Mouse (Mus musculus): ENCODE data around the gene Tpk1.
A peak's percentile ranks its signal among the peaks of the same experiment; 100 is the strongest.

Gene Tpk1

DNA sequence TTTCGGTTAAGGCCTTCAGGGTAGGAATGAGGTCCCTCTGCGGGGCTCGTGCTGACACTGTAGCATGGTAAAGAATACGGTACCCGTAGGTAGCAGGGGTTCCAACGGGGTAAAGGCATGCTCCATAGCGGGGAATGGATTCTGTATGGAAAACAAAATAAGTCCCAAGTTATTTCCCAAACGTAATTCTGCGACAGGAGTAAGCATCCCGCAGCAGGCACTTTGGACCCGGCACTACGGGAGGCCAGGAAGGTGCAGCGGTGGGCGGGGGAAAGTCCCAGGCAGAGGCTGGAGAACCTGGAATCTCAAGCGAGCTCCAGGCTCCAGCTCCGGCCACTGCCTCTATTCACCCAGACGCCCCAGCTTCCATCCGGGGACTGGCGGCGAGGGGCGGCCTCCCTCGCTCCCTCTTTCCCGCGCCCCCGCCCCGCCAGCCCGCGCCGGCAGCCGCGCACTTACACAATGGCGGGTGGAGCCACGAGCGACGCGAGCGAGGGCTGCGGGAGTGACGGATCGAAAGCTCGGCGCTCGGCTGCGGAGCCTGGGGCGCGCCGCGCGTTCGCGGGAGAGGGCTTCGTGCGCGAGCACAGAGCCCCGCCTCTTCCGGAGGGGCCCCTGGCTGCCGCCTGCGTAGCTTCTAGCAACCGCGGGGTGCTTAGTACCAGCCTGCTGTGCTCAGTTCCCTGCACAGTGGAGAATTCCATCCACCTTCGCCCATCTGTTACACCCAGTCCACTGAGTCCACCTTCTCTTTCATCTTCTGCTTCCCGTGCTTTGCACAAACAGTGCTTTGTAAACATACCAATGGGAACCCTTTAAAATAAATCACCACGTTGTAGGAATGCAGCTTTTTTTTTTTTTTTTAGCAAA is at the start of gene Tpk1:
Gene Tpk1 (minus strand): TSS at position 602 of the 870 bp plus-strand sequence.
- DNase-seq = peak; percentile 95 to 97

DNA sequence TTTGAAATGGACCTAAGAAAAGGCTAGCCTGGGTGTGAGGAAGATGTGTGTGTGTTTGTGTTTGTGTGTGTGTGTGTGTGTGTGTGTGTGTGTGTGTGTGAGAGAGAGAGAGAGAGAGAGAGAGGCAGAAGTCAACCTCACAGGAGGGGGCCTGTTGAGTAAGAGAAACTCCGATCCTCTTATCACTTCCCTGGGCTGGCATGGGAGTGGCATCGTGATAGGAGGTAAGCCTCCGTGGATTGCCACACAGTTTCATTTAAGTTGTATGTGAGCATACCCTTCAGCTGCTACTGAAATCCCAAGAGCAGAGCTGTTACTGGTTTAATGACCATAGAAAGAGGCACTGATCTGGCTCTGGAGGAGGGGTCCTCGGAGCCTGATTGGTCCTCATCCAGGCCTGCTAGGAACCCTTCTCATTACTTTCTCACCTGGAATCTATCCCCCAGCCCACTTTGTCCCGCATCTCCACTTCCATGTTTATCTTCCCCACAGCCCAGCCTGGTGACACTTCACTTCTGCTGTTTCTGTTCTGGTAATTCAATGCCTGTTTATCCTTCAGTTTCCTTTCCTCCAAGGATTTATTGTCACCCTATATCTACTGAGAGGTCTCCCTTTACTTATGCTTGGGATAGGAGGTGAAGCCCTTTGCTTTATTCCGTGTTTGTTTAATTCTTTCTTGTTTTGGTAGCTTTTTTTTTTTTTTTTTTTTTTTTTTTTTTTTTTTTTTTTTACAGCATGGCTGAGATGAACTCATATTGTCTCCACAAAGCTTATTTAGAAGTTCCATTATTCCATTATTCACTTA is 36.9 kb upstream of the Tpk1 start:
- DNase-seq = no peak

DNA sequence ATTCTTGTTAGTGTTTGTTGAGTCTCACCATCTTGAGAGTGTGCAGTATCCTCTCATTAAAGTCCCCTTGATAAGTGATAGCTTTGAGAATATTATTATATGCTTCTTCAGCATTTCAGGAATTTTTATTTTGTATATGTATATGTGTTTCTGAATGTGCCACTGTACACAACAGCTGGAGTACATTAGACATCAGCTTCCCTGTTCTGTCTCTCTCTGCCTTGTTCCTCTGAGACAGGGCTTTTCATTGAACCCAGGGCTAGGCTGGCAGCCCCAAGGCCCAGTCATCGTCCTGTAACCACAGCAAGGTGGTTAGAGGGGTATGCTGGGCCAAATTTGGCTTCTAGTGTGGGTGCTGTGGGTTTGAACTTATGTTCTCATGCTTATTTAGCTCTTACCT is 25.8 kb upstream of the Tpk1 start:
- DNase-seq = no peak

DNA sequence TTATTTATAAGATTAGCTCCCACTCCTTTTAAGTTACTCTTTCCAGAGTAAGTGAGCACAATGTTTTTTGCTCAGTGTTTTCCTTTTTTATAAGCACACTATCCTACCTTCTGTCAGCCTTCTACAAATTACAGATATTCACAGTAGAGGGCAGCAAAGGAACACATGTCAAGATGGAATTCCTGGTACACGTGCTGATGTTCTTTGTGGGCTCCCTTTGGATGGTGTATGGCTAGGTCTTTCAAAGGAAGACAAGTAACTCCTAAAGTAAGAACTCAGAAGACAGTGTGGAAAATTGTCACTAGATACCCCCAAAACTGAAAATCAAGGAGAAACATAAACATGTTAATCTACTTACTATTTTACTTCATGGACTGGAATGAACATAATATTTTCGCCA is 19.9 kb upstream of the Tpk1 start:
- no peak for DNase-seq

DNA sequence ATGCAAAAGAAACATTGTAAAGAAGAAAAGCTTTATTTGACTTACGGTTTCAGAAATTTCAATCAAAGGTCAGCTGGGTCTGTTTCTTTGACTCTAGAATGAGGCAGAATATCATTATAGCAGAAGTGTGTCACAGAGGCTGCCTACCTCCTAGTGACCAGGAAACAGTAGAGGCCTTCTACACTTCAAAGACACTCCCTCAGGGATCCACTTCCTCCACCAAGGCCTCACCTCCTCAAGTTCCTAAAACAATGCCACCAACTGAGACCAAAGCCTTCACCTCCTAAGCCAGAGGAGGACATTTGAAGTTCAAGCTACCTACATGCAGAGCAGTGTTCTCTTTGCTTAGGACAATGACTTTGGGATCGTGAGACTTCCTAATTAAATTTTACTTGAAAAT is 16.5 kb upstream of the Tpk1 start:
- DNase-seq = no peak

DNA sequence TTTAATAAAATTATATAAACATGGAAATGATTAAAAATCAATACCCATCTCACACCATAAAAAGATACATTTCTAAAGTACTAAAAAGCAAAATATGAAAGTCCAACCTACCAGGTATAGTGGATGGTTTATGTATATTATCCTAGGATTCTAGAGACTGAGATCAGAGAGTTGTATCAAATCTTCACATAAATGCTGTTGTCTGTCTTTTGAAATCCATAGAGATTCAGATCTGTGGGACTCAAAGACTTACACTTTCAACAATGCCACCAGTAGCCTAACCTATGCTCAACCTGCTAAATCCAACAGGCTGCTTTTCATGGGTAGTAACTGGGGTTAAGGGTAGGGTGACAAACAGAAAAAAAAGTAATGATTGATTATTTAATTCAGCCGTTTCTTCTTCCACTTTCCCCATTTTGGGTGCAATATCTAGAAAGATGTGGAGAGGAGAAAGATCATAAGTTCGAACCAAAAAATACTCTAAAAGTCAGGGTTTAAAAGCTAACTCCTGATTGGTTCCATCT is 12.7 kb upstream of the Tpk1 start:
- DNase-seq = no peak

DNA sequence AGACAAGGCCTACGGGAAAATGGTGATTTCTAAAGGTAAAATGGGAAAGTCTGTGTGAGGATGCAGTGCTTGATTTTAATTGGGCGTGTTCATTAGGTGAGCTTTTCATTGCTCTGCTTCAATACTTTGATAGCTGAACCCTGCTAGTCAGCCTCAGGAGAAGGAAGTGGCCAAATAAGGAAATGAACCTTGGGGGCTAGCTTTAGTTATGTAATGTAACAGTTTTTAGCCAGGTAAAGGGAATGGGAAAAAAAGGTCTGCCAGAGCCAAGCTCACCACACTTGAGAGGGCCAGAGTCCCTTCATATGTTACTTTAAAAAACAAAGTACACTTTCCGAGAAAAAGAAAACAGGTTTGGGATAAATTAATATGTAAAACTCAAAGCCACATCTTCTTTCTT is 11.5 kb upstream of the Tpk1 start:
- no peak for DNase-seq

DNA sequence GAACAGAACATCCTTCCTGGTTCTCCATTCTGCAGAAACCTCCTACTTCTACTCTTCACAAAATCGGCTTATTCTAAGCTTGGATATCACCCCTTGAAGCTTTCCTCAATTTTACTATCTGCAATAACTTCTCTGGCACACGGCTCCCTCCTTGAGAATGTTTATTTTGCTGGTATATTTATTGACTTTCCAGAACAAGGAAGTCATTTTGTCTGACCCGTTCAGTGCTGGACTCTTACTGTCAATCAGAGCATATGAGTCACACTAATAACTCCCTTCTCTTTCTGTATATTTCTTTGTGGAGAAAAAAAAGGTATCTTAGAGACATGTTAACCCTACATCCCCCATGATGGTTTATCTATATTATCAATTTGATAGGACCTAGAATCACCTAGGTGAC is 10.1 kb upstream of the Tpk1 start:
- DNase-seq = no peak

DNA sequence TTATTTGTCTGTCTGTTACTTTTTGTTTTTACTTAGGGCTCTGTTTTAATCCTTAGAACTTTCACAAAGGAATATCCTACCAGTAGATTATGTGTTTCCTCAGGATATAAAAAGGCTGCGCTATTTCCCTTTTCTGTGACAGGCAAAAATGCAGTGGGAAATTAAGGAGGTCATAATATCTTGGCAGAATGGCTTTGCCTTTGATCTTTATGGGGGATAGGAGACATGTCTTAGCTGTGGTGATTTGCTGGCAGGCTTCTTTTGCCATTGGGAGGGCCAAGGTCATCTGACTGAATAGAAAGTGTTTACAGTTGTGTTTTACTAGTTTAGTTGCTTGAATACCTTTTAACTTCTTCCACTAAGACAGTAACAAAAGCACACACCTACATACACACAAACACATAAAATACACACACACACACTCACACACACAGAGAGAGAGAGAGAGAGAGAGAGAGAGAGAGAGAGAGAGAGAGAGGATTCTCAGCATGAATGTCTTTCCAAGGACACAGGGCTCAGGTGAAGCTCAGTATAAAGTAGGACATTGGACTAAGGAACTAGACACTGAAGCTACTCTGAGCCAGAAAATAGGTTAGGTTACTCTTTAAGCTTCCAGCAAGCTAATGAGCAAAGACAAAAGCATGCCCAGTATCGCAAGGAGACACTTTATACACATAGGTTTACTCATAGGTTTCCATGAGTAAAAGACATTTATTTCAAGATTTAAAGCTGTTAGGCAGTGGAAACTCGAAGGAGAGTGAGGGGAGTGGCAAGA is 9.1 kb upstream of the Tpk1 start:
- DNase-seq = no peak

DNA sequence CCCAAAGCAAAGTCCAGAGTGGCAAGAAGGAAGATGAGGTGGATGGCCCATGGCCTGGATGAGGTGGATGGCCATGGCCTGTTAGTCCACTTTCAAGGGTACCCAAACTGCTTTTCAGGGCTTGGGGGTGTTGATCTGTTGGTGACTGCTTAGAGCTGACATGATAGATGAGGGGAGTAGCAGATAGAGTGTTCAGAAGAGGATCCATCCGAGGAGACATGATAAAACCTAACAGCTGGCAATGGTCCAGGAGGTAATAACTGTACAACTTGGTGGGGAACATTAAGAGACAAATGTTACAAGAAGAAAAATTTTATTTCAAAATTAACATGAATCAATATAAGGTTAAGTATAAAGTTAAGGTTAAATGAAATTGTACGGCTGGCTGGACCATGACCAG is 4.9 kb upstream of the Tpk1 start:
- DNase-seq = no peak

DNA sequence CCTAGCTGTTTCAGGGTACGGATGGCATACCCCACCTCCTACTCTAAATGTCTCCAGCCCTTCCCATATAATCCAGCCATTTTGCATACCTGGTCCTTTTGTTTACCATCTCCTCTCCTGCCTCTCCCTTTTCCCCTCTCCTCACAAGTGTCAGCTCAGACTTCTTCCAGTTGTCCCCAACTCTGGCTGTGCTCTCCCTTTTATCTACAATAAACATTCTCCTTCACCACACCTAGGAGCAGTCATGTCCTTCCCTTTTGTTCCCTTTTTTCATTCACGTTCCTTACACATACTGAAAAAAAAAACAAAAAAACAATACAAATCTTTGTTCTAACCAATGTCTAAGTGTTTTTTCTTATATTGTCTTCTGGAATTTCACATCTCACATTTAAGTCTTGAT is 1.6 kb upstream of the Tpk1 start:
- no peak for DNase-seq

DNA sequence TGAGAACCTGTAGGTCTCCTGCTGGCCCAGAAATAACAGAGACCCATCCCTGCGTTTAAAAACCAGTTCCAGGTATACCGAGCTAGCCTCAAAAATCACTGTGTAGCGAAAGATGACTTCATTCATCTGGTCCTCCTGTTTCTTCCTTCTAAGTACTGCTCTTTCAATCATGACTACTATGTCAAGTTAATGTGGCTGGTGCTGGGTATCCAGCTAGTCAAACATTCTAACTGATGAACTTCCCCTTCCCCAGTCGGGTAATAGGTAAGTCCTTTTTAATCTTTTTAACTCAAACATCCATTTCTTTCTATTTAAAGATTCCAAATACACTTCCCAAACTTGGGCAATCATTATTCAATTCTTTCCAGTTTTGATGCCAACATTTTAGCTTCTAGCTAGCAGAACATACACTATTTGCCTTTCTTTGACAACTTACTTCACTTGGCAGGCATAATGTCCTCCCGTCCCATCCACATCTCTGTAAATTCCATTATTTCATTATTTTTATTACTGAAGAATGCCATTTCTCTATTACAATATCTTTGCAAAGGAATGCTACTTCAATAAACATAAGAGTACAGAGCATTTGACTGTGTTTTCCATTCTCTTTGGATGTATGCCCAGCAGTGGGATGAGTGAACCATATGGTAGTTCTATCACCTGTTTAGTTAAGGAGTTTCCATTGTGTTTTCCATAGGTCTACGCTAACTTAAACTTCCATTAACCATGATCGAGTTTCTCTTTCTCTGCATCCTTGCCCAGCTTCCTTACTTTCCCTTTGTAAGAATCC is 728 bp upstream of the Tpk1 start:
- no peak for DNase-seq

DNA sequence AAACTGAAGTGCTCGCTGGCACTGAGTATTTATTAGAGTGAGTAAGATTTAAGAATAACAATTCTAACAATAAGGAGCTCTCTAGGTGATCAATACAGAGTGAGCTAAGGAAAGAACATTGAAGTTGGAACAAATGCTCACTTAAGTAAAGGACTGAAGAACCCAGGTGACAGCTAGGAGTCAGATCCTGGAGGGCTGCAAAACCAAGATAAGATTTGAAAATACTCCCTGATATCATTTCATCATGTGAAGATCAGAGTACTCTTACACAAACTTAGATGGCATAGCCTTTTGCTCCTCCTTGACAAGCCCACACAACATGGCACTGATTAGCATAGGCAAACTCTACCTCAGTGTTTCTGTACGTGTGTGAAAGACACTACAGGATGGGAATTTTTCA is 4.3 kb downstream of the Tpk1 start:
- DNase-seq = no peak

DNA sequence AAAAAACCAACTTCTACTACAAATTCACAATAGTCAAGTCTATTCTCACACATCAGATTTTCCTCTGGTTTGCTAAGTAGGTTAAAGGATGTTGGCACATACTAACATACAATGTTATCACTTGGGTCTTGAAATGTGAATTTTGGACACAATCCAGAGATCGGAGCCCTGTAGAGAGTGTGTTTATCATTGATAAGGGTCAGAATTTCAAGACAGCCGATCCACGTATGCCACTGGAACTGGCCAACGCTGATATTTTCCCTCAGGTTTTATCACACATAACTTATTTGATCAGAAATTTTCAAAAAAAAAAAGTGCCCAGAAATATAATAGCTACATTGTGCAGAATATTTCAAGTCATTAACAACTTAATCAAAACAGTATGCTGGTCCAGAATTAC is 7.8 kb downstream of the Tpk1 start:
- no peak for DNase-seq

DNA sequence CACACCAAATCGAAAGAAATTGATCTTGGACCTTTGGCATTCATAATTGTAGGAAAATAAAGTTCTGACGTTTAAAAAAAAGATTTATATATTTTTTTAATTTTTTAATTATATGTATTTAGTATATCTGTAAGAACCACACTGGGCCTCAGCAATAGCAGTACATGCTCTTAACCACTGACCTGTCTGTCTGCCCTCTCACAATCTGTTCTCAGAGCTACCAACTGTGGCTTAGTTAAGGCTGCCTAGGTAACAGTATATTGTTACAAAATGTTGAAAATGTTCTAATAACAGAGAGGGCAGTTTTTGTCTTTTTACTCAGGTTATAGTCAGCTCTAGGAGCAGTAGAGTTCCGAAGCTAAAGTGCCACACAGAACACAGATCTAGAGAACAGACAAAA is 8.2 kb downstream of the Tpk1 start:
- no peak for DNase-seq

DNA sequence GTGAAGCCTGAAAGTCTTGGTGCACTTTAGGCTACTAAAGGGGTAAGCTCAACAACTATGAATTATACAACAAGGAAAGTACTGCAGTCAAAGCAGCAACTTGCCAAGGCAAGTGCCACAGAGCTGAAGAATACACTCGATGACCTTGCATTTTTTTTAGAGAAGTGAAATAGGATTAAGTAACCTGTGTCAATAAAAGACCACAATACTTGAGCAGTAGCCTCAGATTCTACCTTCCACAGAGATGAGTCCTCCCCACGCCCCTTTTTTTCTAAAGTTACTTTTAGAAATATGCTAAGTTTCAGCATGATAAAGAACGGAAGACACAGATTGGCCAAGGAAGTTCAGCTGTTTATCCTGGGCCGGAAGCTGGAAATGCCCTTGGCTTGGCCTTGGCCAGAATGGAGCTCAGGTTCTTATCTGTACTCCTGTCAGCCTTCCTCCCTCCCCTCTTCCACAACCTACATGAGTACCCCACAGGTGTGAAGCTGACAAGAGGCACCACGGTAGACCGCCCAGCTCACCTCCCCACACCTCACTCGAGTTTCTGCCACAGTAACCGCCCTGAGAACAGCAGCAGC is 11.1 kb downstream of the Tpk1 start:
- DNase-seq = peak in 1 of 2 experiments; percentile 24

DNA sequence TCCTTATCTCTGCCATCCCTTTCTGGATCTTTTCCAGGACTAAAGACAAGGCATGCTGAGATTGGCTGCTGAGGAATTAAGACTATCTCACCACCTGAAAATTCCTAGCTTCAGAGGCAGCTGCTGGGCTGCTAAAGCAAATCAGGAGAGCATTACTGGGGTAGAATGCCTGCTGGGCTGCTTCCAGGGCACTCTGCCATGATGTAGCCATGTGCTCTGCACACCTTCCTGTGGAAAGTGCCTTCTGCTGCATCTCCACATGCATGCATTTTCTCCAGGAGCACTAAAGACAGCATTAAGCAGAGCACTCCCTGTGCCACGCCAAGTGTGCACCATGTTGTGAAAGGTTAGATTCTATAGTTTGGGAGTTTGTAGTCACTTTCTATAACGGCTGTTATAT is 16.6 kb downstream of the Tpk1 start:
- no peak for DNase-seq

DNA sequence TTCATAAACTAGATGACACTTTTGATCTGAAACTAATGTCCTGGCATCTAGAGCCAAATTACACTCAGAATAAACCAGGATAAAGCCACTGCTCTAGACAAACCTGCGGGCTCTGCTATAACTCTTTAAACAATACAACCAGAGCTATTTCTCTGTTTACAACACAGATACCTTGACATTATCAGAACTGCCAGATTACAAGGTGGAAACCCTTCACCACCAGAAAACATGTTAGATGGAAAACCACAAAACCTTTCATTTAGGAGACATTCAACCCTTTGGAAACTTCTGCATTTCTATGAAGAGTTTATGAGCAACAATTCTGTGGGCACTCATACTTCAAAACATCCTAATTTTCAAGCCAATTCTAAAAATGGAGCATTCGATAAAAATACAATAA is 20.4 kb downstream of the Tpk1 start:
- DNase-seq = no peak

DNA sequence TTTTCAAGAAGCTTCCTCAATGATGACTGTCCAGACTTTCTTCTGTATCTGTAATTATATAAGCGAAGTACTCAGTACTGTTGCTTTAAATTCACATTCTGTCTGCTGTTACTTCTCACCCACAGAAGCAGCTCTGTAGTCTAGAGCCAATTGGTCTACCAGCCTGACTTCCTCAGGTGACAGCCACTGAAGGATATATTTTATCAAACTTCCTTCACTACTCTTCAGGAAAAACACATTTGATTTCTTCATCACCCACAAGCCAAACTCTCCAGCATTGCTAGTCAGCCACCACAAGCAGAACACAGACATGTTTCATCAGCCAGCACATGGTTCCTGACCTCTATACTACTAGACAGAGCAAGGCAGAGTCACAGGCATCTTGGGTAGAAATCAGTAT is 21.0 kb downstream of the Tpk1 start:
- peak in 1 of 2 experiments; percentile 11 for DNase-seq

DNA sequence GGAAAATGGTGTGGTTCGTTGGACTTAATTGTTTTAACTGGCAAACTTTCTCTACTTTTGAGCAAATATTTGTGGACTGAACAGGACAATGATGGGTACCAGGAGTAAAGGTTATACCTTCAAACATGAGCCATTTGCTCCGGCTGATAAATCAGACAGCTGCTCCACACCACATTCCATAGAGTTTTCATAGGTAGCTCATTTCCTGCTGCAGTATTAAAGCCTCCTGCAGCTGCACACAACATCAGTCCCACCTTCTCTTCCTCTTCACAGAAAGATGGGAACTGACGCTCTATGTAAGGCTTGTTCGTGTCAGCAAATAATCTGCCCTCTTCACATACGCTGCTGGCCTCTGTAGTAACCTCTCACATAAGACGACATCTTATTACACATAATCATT is 22.4 kb downstream of the Tpk1 start:
- no peak for DNase-seq

DNA sequence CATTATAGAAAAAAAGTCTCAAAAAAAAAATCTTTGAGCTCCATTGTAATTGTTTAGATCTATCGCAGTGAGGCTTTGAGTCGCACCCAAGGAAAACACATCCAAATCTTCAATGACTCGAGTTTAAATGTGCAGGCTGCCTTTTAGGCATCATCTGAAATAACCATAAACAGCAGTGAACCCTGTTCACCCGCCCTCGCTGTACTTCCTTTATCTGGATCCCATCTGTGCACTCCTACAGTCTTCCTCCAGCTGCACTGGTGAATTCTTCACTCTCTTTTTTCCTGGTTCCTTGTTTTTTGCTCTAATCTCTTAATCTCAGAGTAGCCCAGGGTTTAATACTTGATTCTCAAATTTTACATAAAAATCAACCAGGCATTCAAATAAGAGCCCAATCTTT is 23.7 kb downstream of the Tpk1 start:
- DNase-seq = no peak

DNA sequence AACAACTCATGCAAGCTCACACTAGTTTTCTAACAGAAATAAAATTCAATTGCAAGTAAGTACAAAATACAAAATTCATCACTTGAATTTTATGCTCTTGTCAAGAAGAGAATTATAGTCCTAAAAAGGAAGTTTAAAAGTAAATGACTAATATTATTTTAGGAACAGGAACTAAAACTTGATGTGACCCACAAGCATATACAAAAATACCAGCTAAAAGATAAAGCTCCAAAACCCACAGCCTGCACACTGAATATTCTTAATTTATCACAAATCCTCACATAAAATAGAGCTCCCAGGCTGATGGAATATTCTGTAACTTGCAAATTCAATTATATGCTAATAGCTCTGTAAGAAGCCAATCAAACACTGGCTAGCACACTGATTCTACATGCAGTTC is 25.5 kb downstream of the Tpk1 start:
- DNase-seq = no peak
